1 mouse cellular context compared by ENCODE assay signal in the genomic region with DNA sequence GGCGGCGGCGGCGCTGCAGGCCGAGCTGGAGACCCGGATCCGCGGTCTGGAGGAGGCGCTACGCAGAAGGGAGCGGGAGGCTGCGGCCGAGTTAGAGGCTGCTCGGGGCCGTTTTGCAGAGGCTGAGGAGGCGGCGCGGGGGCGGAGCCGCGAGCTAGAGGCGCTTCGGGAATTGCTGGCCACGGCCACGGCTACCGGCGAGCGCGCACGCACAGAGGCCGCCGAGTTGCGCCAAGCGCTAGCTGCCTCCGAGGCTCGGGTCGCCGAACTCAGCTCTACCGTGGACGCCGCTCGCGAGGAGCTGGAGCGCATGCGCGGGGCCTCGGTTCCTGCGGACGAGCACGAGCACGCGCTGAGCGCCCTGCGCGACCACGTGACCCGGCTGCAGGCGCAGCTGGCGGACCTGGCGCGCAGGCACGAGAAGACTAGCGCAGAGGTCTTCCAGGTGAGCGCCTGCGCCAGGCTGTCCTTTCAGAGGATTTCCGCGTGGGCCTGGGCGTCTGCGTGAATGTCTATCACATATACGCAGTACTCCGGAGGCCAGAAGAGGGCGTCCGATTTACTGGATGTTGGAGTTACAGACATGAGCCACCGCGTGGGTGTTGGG.
TF ChIP-seq lines count a peak whose summit lies in the region.

No protein-coding gene starts in this region.

TF ChIP-seq in ES-E14, 5 proteins besides CTCF, POLR2A, EP300 and RAD21:
- TF ChIP-seq ZC3H11A (IDR thresholded peaks at IDR 0.05; ENCODE audit: borderline replicate concordance, low read depth, low read length) (no peak), CHD2 (IDR thresholded peaks at IDR 0.05; ENCODE audit: low read depth, low read length) (no peak), MAFK (IDR thresholded peaks at IDR 0.05; ENCODE audit: insufficient read depth, low read depth, low read length) (no peak), ZNF384 (IDR thresholded peaks at IDR 0.05; ENCODE audit: low read depth, low read length) (no peak), HCFC1 (IDR thresholded peaks at IDR 0.05; ENCODE audit: borderline replicate concordance, insufficient read depth, low read length) (no peak; the same call in 1 of the 2 replicates)
